Mouse (Mus musculus): ENCODE measurements around the gene 4930442H23Rik. TPM values are rescaled to one million over a fixed set of nuclear protein-coding genes. Genes with fewer than 3 reads are reported as not detected.
A peak's percentile ranks its signal among the peaks of the same experiment; 100 is the strongest.
"Not testable (repeated sequence)": the region's sequence is repeated elsewhere in the genome, so short reads cannot be mapped to it uniquely, and the experiment has no call there.

Gene 4930442H23Rik
- total and polyA plus RNA-seq, 2 experiments from 2014 or later = 0.26 TPM; not detected in 1

GRCm38 (mm10) chr10:81177491-81177925, 6.1 kb downstream of the 4930442H23Rik start:
- Histone ChIP-seq H3K27ac (peak overlapping the region; percentile 96), H3K9ac (replicated peaks; ENCODE audit: low read length) (peak overlapping the region; percentile 91), H3K4me3 (ENCODE audit: low read length) (peak overlapping the region; percentile 93), H3K27me3 (ENCODE audit: insufficient read depth, low read length) (no peaks in the 10 kb centered on the region), H3K9me3 (ENCODE audit: low read length) (no peaks in the 10 kb centered on the region), H3K4me2 (ENCODE audit: low read depth, low read length) (peak overlapping the region; percentile 83), H3K36me3 (ENCODE audit: insufficient read depth, low read length) (peaks cover 49% of the 10 kb centered on the region), H3K4me1 (ENCODE audit: insufficient read depth, low read length) (peaks cover 4% of the 10 kb centered on the region; the same call in 1 of the 2 replicates)
- DNase-seq (ENCODE audit: low spot score) (peak; percentile 30), ATAC-seq (no peak)
- 8% methylated on average over 16 of the region's 16 CpGs for WGBS
- TF ChIP-seq CTCF (IDR thresholded peaks at IDR 0.05; ENCODE audit: low read depth) = no peak

GRCm38 (mm10) chr10:81176466-81177271, 7.0 kb downstream of the 4930442H23Rik start, which contains the start of gene Eef2:
Eef2 (plus strand) TSS chr10:81176631.
- peak within 1 kb of the TSS; percentile 96 for H3K27ac ChIP-seq
- H3K36me3 ChIP-seq (ENCODE audit: insufficient read depth, low read length) = peaks cover 41% of the 10 kb centered on the region
- peak; percentile 100 for DNase-seq (ENCODE audit: low spot score)
- H3K4me3 ChIP-seq (ENCODE audit: low read length) = peak within 1 kb of the TSS; percentile 93
- ATAC-seq = peak; percentile 79
- peak within 1 kb of the TSS; percentile 83 for H3K4me2 ChIP-seq (ENCODE audit: low read depth, low read length)
- H3K9ac ChIP-seq (replicated peaks; ENCODE audit: low read length) = peak within 1 kb of the TSS; percentile 91
- no peaks in the 10 kb centered on the region for H3K9me3 ChIP-seq (ENCODE audit: low read length)
- peak; percentile 7; the same call in 1 of the 2 replicates for TF ChIP-seq CTCF (IDR thresholded peaks at IDR 0.05; ENCODE audit: low read depth)
- peaks cover 4% of the 10 kb centered on the region; the same call in 1 of the 2 replicates for H3K4me1 ChIP-seq (ENCODE audit: insufficient read depth, low read length)
- no peaks in the 10 kb centered on the region for H3K27me3 ChIP-seq (ENCODE audit: insufficient read depth, low read length)
- WGBS = under 1% methylated on average over 77 of the region's 77 CpGs

GRCm38 (mm10) chr10:81175936-81176465, 7.6 kb downstream of the 4930442H23Rik start:
- Histone ChIP-seq H3K9ac (replicated peaks; ENCODE audit: low read length) (peak overlapping the region; percentile 91; the same call in 1 of the 2 replicates), H3K4me2 (ENCODE audit: low read depth, low read length) (peak overlapping the region; percentile 83), H3K4me1 (ENCODE audit: insufficient read depth, low read length) (peaks cover 4% of the 10 kb centered on the region; the same call in 1 of the 2 replicates), H3K4me3 (ENCODE audit: low read length) (peak overlapping the region; percentile 93), H3K27me3 (ENCODE audit: insufficient read depth, low read length) (no peaks in the 10 kb centered on the region), H3K27ac (peak overlapping the region; percentile 71), H3K9me3 (ENCODE audit: low read length) (no peaks in the 10 kb centered on the region), H3K36me3 (ENCODE audit: insufficient read depth, low read length) (peaks cover 35% of the 10 kb centered on the region)
- 2% methylated on average over 13 of the region's 13 CpGs for WGBS
- no peak for TF ChIP-seq CTCF (IDR thresholded peaks at IDR 0.05; ENCODE audit: low read depth)
- ATAC-seq (no peak), DNase-seq (ENCODE audit: low spot score) (no peak)

- H3K27me3 ChIP-seq (ENCODE audit: insufficient read depth, low read length); ATAC-seq; H3K9me3 ChIP-seq (ENCODE audit: low read length); H3K4me1 ChIP-seq (ENCODE audit: insufficient read depth, low read length): not testable (repeated sequence)
- H3K9ac ChIP-seq (replicated peaks; ENCODE audit: low read length) = 0 out of 2 replicates have a peak overlapping the region, but pooled peaks have one; percentile 45
- peaks cover 28% of the 10 kb centered on the region for H3K36me3 ChIP-seq (ENCODE audit: insufficient read depth, low read length)
- H3K4me3 ChIP-seq (ENCODE audit: low read length) = peak overlapping the region; percentile 30
- peak; percentile 73 for DNase-seq (ENCODE audit: low spot score)
- H3K27ac ChIP-seq = peak overlapping the region; percentile 90
- WGBS = 4% methylated on average over 4 of the region's 4 CpGs
- H3K4me2 ChIP-seq (ENCODE audit: low read depth, low read length) = peak overlapping the region; percentile 83
Observed at GRCm38 (mm10) chr10:81175345-81175701, 8.3 kb downstream of the 4930442H23Rik start.

- Histone ChIP-seq H3K27ac (peak overlapping the region; percentile 90), H3K4me1 (ENCODE audit: insufficient read depth, low read length) (peaks cover 4% of the 10 kb centered on the region; the same call in 1 of the 2 replicates), H3K9me3 (ENCODE audit: low read length) (no peaks in the 10 kb centered on the region), H3K4me3 (ENCODE audit: low read length) (peak overlapping the region; percentile 30), H3K9ac (replicated peaks; ENCODE audit: low read length) (peak overlapping the region; percentile 45), H3K4me2 (ENCODE audit: low read depth, low read length) (peak overlapping the region; percentile 83), H3K27me3 (ENCODE audit: insufficient read depth, low read length) (no peaks in the 10 kb centered on the region), H3K36me3 (ENCODE audit: insufficient read depth, low read length) (peaks cover 22% of the 10 kb centered on the region)
- WGBS = 2% methylated on average over 29 of the region's 29 CpGs
- peak; percentile 91 for TF ChIP-seq CTCF (IDR thresholded peaks at IDR 0.05; ENCODE audit: low read depth)
- DNase-seq (ENCODE audit: low spot score) (peak; percentile 92), ATAC-seq (peak; percentile 80)
Observed at GRCm38 (mm10) chr10:81174617-81175344, 8.9 kb downstream of the 4930442H23Rik start.

DNA sequence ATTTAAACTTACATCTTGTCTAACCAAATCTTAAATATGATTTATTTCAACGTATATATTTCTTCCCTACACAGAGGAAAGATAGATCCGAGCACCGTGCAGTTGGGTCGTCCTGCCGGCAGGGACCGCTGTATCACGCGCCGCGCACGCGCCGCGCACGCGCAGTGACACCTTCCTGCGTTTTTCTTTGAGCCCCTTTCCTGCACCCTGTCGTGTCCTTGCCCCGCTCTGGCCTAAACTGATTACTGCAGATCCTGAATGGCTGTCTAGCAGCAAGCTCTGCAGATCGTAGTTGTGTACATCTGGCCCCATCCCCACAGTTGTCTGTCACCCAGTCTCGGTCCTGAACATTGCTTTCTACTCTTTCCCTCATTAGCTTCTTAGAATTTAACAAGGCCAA, 10.5 kb downstream of the 4930442H23Rik start:
- H3K4me2 ChIP-seq (ENCODE audit: low read depth, low read length) = peak overlapping the region; percentile 45

DNA sequence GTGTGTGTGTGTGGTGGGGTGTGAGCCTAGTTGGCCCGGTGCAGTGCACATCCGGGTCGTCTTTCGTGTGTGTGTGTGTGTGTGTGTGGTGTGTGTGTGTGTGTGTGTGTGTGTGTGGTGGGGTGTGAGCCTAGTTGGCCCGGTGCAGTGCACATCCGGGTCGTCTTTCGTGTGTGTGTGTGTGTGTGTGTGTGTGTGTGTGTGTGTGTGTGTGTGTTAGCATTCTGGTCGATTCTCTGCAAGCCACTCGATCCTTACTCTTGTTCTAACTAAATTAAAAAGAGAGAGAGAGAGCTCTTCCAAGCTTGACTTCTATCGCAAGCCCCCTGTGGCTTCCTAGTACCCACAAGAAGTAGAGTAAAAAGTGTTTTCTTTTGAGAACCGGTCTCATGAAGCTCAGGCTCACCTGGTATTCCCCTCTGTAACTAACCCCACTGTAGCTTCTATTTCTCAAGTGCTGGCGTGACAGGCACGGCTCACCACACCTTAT, 14.2 kb downstream of the 4930442H23Rik start:
- ATAC-seq = peak; percentile 44; the same call in 1 of the 2 replicates
- Histone ChIP-seq H3K4me2 (ENCODE audit: low read depth, low read length) (peak overlapping the region; percentile 16; the same call in 1 of the 2 replicates), H3K4me1 (ENCODE audit: insufficient read depth, low read length) (peaks cover 12% of the 10 kb centered on the region; the same call in 1 of the 2 replicates), H3K27ac (peak overlapping the region; percentile 56; the same call in 1 of the 2 replicates)
- H3K27me3 ChIP-seq (ENCODE audit: insufficient read depth, low read length); H3K4me3 ChIP-seq (ENCODE audit: low read length); H3K9me3 ChIP-seq (ENCODE audit: low read length); H3K9ac ChIP-seq (replicated peaks; ENCODE audit: low read length); H3K36me3 ChIP-seq (ENCODE audit: insufficient read depth, low read length): not testable (repeated sequence)
- DNase-seq (ENCODE audit: low spot score) = peak; percentile 13
- 43% methylated on average over 7 of the region's 14 CpGs for WGBS

More for the DNA sequence above, 10.5 kb downstream of the 4930442H23Rik start:
- TF ChIP-seq CTCF (IDR thresholded peaks at IDR 0.05; ENCODE audit: low read depth) = peak; percentile 93
- Histone ChIP-seq H3K27ac (peak overlapping the region; percentile 82), H3K4me1 (ENCODE audit: insufficient read depth, low read length) (peaks cover 9% of the 10 kb centered on the region; the same call in 1 of the 2 replicates), H3K36me3 (ENCODE audit: insufficient read depth, low read length) (peaks cover 6% of the 10 kb centered on the region; the same call in 1 of the 2 replicates), H3K27me3 (ENCODE audit: insufficient read depth, low read length) (no peaks in the 10 kb centered on the region), H3K4me3 (ENCODE audit: low read length) (0 out of 2 replicates have a peak overlapping the region, but pooled peaks have one; percentile 10), H3K9me3 (ENCODE audit: low read length) (no peaks in the 10 kb centered on the region), H3K9ac (replicated peaks; ENCODE audit: low read length) (peak overlapping the region; percentile 25; the same call in 1 of the 2 replicates)
- DNase-seq (ENCODE audit: low spot score) = peak; percentile 92
- WGBS = 5% methylated on average over 21 of the region's 21 CpGs
- ATAC-seq = peak; percentile 38; the same call in 1 of the 2 replicates
